Mouse (Mus musculus) urinary bladder, adult 2 months (tissue): Measurements from ENCODE around the gene Sde2. TPM values are rescaled to one million over a fixed set of nuclear protein-coding genes. Genes with fewer than 3 reads are reported as not detected.

Source experiments
- DNase-seq: peaks from one replicate; pipeline ENCODE4 v3.0.0; 2022; ENCODE audit warnings: low spot score
- polyA plus RNA-seq: library from polyadenylated mRNA; depleted of rRNA; stranded (reverse); fragments of >200 nt; gene quantifications from 2 replicates; pipeline ENCODE4 v1.2.3, GENCODE M21; 2012; rRNA removed

Sde2 gene
- 18.3 and 19.0 TPM in 2 replicates for polyA plus RNA-seq

DNA sequence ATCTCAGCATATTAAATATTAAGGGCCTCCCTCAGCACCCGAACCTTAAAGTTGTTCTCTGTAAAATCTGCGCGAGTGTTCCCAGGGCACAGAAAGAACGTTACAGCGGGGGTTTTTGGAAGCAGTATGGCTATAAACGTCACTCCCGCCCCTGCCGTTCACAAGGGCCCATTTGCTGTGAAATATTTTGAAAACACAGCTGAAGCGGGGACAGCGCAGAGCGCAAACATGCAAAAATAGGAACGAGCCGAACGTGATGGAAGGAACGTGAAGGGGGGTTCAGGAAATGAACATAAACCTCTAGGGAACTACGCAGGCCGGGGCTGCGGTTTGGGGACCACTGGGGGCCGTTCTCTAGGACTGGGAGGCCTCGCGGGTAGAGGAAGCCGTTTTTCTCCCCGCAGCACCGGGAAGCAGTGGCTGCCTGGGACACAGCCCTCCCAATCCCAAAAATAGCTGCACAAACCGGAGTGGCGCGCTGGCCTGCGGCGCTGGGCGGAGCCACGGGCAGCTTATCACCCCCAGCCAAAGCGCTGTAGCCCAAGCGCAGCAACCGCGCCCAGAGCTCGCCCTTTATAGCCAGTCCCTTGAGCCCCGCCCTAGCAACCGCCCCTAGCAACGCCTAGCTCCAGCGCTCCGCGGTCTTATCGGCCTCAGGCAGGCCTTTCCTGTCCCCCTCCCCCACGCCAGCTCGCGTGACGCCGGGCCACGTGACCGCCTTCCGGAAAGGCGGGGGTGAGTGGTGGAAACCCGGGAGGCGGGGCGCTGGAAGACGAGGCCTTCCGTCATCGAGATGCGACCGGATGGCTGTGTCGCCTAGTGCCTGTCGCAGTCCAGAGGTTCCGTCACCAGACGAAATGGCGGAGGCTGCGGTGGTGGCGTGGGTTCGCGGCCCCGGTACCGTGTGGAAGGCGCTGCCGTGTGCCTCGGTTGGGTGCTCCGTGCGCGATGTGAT, at the start of gene Sde2:
Sde2 (plus strand) TSS at position 812 of the 955 bp plus-strand sequence.
- peak; percentile 100 for DNase-seq

DNA sequence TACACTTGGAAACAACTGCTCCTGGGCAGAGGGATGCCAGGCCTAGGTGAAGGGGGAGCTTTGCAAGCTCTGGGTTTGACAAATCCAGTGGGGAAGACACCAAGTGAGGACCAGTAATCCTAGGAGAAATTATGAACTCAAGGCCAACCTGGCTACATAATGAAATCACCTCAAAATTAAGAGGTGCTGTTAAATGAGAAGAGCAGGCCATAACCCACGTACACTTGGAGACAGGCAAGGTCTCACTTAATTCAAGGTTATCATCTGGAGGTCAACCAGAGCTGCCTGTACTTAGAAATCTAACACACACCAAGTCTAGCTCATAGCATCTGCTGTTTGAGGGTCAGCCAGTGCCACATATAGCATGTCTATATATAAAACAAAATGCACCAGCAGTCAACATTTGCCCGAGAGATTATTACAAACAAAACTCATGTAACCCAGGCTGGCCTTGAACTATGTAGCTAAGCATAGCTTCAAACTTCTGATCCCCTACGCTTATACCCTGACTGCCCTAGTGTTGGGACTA, 49.4 kb upstream of the Sde2 start:
- no peak for DNase-seq

DNA sequence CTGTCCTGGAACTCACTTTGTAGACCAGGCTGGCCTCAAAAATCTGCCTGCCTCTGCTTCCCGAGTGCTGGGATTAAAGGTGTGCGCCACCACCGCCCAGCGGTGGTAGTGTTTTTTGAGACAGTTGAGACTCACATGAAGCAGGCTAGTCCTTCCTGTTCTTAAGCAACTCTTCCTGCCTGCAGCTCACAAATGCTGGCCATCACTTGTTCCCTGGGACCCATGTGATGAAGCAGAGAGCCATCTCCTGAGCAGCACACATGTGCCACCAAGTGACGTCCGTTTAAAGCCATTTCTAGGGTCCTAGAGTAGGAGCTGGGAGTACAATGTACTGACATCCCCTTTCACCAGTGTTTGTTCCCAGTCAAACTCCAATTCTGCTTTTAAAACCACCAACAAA, 47.0 kb upstream of the Sde2 start:
- no peak for DNase-seq

DNA sequence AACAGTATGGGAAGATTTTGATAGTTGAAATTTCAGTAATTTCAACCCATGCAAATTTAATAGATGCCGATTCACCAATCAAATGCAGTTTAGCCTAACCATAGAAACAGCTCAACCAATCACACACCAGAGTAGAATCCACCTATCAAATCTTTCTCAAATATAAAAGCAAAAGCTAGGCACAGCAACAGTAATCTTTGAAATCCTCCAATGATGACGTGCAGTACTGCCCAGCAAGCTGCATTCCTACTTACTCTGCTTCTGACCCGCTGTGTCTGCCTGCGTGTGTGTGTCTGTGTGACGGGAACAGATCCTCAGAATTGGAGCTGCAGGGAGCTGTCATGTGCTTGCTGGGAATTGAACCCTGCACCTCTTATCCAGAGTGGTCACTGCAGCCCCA, 42.1 kb upstream of the Sde2 start:
- DNase-seq, result no peak

DNA sequence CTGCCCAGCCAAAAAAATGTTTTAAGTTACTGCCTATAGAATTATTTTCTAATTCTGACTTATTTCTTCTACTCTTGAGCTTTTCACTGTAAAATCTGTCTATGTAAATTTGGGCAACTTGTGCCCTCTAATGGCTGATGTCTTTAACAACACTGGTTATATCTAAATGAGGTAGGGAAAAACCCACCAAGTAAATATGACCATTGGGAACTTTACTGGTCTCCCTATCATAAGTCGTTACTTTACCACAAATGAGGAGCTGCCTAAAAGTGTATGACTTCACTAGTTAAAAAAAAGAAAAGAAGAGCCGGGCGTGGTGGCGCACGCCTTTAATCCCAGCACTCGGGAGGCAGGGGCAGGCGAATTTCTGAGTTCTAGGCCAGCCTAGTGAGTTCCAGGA, 40.0 kb upstream of the Sde2 start:
- DNase-seq, result no peak

DNA sequence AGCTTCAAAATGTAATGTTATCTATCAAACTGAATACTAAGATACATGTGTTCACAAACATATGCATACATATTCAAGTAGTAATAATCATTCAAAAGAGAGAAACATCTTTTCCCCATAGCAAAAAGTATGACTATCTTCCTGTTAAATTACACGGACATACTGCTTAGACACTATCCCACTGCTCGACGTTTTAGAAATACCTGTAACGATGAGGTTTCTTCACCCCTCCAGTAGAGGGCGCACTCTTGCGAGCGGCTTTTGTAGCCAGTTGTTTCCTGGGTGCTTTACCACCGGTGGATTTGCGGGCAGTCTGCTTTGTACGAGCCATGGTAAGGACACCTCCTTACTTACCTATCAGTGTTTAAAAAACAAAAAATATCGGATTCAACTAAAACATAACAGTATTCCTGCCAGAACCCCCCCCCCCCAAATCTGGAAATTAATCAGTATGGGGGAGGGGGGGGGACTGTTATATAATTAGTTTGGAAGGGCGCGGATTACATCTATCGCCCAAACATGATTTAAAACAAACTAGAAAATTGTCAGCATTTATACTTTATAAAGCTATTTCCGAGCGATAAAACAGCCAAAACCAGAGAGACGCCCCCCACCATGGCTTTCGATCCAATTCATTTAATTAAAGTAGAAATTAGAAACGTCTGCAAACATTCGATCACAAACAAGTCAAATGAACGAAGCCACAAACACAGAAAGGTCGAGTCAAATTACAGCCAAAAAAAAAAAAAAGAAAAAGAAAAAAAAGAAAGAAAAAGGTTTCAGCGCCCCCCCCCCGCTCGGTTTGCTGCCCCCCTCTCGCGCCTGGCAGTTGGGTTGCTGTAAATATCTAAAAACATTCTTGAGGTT, 39.1 kb upstream of the Sde2 start:
- DNase-seq, result no peak

DNA sequence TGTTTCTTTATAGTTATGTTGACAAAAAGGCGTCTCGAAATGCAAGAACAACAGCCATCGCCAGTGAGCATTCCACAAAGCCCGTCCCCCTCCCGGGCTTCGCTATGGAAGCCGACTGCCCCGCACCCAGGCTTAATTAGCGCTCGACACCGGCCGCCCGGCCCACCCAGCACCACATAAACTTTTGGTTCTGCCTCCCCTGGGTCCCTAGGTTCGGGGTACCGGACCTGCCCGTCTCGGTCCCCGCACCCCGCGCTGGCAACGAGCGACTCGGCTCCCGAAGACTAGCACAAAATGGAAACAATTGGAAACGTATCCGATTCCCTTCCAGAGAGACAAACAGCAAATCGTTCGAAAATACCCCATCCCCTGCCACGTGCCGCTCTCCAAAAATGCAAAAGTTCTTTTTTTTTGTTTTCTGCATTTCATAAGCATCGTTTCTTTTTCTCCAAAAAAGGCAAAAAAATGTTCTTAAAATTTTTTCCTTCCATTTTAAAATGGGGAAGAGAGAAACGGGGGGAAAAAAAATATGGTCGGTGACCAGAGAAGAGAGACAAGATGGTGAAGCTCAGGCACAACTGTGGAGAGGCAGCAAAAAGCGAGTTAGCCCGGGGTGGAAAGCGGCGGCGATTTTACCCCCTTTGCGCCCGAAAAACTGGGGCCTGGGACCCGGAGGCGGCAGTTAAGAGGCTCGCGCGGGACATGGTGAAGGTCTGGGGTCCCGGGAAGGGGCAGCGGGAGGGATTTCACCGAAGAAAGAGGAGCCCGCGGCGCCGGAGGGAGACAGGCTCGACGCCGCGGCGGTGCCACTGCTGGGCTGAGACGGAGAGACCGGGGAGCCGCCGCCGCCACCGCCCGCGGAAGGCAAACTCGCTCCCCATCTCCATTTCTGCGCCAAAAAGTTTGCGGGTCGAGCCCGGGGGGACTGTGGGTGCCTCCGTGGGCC, 38.2 kb upstream of the Sde2 start:
- DNase-seq, result peak; percentile 53

DNA sequence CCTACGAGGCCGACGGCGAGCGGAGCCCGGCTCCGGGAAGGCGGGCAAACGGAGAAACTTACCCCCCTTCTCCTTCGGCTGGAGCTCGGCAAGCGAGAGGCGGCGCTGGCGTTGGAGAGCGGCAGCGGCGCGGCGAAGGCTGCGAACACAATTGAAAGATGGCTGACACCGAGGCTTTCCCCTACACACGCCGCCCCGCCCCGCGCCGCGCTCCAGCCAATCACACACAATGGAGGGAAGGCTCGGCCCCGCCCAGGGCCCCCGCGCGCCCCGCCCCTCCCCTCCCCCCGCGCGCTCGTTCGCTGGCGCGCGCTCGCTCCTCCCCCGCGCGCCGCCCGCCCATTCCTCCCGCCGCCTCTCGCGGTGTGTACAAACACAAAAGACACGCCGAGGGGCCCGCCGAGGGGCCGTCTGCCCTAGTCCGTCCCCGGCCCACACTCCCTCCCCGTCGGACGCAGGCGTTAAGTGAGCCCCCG, 37.5 kb upstream of the Sde2 start:
- peak; percentile 98 for DNase-seq

DNA sequence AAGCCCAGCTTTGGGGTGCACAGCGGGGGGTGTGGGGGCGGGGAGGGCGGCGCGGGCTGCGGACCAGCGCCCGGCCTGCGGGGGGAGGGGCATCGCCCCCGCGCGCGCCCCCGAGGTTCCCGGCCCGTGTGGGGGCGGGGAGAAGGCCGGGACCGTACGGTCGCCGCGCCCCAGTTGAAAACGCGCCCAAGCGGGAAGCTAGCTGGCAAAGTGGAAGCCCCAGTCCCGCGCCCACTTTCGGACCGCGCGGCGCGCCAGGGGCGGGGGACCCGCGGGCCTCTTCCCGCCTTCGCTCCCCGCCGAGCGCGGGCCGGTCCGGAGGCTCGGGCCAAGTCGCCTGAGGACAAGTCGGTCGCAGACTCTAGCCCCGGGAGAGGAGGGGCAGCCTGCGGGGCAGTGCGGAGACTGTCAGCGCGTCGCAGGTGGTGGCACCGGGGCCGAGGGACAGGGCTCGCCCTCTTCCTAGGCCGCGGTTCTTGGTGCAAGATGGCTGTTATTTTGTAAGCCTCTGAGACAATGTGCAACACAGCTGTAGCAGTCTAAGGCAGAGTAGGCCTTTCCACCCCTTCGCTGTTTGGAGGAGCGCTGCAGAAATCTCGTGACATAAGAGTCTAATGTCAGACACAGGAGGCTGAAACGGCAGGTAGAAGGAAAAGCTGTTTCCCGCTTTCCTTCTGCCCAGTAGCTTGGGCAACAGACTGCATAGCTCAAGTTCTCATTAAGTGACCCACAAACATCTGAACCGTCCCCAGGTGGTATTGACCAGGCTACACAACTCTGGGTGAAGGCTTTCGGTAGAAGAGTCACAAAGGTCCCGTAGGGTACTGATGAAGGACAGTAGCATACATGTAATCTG, 36.8 kb upstream of the Sde2 start, which contains the start of gene H3f3a:
H3f3a (minus strand) TSS at position 59 of the 856 bp plus-strand sequence.
- DNase-seq, result peak; percentile 91

DNA sequence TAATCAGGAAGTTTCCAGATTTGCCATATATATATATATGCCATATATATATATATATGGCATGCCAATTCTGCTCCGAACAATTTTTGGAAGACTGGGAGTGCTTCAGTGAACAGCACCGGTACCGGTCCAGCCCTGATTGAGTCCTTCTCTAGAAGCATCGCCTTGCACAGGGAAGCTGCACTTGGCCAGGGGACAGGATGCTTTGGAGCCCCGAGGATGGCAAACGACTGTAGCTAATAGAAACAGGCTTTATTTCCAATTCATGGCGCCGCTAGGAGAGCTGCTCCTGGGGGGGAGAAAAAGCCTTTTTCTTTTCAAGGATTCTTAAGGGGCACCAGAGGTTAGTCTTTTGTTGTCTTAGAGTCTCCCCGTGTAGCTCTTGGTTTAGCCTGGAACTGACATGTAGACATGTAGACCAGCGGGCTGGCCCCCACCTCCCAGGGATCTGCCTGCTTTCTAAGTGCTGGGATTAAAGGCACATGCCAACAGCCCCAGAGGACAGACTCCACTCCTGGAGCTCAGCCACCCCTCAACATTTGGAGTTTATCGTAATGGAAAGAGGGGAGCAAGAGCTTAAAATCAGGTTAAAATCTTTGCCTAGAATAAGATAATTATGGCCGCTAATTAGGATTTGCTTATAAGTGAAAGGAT, 35.4 kb upstream of the Sde2 start:
- no peak for DNase-seq

DNA sequence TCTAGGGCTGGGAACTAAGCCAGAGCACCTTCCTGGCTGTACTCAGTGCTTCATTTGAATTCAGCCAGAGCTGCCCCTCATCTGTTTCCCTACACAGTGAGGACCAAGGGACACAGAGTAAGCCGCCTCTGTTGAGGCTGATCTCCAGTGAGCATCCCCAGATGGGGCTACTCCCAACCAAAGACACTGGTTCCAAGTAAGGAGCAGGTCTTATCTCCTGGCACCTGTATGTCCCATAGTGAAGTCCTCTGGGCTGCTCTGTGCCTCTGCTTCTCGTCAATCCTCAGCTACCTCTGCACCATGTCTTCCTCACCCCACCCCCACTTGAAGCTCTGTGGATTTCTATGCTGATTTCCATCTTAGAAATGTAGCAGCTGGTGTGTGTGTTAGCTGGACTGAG, 32.9 kb upstream of the Sde2 start:
- DNase-seq, result no peak

DNA sequence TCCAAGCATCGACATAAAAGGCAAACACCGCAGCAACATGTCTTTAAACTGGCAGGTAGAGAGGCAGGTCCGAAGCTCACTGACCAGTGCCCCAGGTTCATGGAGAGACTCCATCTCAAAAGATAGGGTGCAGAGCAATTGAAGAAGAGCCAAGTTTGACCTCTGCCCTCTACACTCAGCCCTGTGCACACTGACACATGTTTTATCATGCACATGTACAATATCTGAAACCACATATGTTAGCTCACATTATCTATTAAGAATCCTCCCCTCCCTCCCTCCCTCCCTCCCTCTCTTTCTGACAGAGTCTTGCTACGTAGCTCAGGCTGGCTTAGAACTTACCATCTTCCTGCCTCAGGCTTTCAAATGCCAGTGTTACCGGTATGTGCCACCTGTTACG, 29.8 kb upstream of the Sde2 start:
- DNase-seq, result no peak

DNA sequence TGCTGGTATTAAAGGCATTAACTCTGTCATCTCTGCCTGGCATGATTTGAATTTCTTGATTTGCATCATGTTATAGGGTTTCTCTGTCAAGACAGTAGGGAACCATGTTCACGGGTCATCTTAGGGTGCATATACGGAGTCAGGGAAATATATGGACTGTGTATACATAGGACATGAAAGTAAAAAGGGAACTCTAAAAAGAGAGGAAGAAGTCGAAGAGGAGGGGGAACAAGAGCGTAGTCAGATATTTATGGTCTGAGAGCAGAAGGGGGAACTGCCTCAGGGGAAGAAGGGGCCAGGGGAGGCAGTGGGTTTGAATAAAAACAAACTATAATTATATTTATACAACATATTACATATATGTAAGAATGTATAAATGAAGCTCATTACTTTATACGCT, 28.7 kb upstream of the Sde2 start:
- no peak for DNase-seq

DNA sequence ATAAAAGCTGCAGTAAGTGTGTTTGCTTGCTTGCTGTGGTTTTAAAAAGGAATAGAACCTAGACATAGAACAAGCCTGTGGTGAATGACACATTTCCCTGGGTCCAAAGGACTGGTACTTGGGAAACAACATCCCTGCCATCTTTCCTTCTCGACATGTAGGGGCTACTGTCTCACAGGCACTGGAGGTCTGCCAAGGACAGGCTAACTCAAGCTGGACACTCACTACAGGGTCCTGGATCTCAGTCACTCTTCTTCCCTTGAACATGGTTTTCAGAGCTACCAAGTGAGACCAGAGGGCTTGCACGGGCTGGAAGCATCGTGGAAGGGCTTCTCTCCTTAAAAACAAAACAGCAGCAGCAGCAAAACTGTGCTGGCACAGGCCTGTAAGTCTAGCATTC, 27.2 kb upstream of the Sde2 start:
- no peak for DNase-seq

DNA sequence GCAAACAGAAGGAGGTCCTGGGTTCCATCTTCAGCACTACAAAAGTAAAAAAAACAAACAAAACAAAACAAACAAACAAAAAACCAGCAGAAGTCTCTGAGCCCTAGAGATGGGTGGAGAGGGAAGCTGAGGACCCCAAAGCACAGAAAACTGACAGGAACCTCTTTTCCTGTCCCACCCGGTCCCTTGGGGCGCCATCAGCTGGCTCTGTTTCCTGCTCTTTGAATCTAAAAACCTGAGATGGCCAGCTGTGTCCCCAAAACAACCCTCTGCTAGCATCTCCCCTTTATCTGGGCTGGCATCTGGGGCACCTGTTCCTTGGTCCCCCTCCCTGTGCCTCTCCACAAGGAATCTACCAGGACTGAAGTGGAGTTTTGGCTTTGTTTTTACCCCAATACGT, 26.2 kb upstream of the Sde2 start:
- no peak for DNase-seq

DNA sequence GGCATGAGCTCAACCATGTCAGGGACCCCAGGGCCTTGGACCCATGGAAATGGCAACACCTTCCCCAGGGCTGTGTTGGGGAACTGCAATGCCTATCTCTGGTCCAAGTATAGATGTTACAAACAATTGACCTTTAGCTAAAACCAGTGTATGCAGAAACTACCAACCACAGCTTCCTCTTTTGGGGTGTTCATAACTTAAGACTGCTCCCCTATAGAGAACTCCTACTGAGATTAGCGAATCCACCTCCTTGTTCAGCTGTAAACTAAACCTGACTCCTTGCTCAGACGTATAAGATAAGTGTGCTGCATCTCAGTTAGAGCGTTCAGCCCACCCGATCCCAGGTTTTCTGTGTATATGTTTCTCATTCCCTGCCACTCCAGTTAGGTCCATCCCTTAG, 24.3 kb upstream of the Sde2 start:
- no peak for DNase-seq

DNA sequence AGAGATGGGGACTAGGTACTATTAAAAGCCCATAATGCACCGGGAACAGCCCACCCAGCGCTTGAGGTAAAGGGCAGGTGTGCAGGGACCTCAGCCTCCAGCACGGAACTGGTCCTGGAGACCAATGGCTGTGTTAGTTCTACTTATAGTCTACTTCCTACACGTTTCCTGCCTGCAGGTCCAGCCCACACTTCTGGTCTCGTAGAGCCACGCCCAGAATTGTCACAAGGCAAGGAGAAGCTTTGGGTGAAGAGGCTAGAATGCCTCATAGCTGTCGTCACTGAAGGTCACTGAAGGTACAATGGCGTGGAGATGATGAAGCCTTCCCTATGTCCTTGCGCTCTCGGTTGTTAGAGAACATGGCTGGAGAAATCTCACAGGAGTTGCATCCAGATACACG, 21.2 kb upstream of the Sde2 start:
- no peak for DNase-seq

DNA sequence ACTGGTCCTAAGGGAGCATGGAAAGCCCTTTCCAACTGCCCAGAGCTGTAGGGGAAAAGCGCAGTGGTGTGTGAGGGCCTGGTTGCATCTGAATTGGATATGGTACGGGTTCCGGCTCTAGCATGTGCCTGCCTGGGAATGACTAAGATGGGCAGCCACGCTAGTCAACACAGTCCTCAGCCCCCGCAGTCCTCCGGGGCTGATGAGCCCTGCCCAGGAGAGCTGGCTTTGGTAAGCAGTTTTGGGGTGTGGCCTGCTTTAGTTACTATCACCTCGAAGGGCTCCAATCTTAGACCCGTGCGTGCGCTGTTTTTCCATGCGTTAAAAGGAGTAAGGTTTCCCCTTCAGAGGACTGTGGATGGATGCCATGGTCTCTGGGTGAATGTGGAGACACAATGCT, 20.8 kb upstream of the Sde2 start:
- no peak for DNase-seq

DNA sequence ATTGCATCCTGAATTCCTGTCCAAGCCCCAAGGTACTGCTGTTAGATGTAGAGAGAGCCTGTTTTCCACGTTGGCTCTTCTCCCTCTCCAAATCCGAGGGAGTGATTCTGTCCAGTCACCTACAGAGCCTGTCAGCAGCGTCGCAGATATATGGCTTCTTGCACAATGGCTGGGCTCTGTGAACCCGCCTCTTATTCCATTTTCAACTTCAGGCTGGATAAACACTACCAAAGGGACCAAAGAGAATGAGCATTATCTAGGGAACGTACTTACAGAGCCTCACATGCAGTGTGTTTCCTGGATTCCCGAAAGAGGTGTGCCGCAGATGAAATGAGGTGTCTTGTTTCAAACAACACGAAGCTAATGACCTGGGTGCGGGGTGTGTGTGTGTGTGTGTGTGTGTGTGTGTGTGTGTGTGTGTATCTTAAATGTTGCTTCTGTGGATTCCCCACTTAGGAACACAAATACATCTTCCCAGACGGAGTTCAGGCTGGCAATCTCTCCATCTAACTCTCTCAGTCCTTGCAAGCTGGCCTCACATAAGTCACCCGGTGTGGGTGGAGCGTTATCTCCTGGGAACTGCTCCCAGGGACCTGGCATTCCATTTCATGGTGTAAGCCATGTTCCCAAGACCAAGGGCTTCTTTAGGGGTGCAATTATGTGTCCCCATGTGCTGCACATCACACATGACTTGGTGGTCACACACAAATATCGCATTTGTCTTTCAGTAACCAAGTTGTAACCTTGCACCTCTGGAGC, 20.2 kb upstream of the Sde2 start:
- DNase-seq, result no peak
